33 mouse cellular contexts compared by ENCODE assay signal in the genomic region with DNA sequence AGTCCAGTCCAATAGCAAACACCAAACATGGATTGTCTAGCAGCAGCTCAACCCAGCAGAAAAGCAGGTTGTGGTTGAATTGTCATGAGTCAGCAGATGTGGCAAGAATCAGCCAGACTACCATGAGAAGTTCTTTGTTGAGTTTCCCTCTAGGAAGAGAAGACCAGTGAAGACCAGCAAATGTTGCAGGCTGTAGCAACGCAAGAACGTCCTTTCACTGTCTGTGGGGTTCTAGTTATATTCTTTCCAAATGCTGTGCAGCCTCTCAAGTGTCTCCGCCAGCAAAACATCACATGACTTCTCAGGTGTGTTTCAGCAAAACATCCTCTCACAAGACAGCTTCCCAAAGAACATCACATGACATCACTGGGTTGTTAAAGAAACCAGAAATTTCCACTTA. TPM values are rescaled to one million over a fixed set of nuclear protein-coding genes. Genes with fewer than 3 reads are reported as not detected.
A peak's percentile ranks its signal among the peaks of the same experiment; 100 is the strongest.
DNase-seq lines count a peak whose midpoint lies in the region; ATAC-seq lines count a peak whose summit lies in the region.
"Had no signal": no experiment of that assay in that cellular context is flagged by ENCODE, and none has a peak within 500 bp of the region (broad histone marks: within the 10 kb centered on the region; RNA-seq: fewer than 3 reads in every experiment).

No protein-coding gene starts in this region.

- intact Hi-C loops in left cerebral cortex, postnatal 36 days (cut with DNase I), result no loop called here

- peak; percentile 41 for ATAC-seq in CD4-positive, CD25-positive, alpha-beta regulatory T cell, adult 4 months
- ATAC-seq: forebrain, embryonic 14.5 days; midbrain, embryonic 15.5 days; Patski had no signal

- DNase-seq in thymus, postnatal 14 days, result peak; percentile 3
- no peak for DNase-seq in thymus, postnatal 36 days
- peak; percentile 68 for DNase-seq in induced T-regulatory cell, adult 2 months (ENCODE audit: low read depth)
- no peak for DNase-seq in kidney, postnatal 14 days
- DNase-seq in left cerebral cortex, postnatal 36 days (ENCODE audit: low spot score in 2 of 2), result no peak
- DNase-seq: adrenal gland, adult 8-10 months; cerebellum, adult 2 months; cerebellum, postnatal 25 days; gastrocnemius, postnatal 14 days; kidney, adult 18-20 months; kidney, postnatal 4 days; layer of hippocampus, postnatal 36 days; right cerebral cortex, postnatal 25 days; thymus, adult 18-20 months; thymus, postnatal 4 days had no signal

RNA-seq across cellular contexts. Expression of a gene that starts 24.5 kb away (rescaled TPM):
- polyA plus RNA-seq in CD4-positive, CD25-positive, alpha-beta regulatory T cell, adult 4 months (2017; shearing (Covaris generic)), result not detected
- total RNA-seq in left cerebral cortex, postnatal 36 days (2021), result not detected
- total RNA-seq: hematopoietic stem cell, adult 5-6 weeks; layer of hippocampus, adult 8-10 months; layer of hippocampus, postnatal 36 days; megakaryocyte progenitor cell, adult 5-6 weeks; MEL; neutrophil, adult 5-6 weeks had no signal
- polyA plus RNA-seq: embryonic facial prominence, embryonic 11.5 days; forebrain, embryonic 14.5 days; hindbrain, embryonic 14.5 days; intestine, embryonic 14.5 days; limb, embryonic 10.5 days; limb, embryonic 15.5 days; liver, embryonic 15.5 days; midbrain, embryonic 10.5 days; midbrain, embryonic 15.5 days; neural tube, embryonic 11.5 days; Patski; stomach, postnatal 0 days had no signal

RNA-seq across cellular contexts. Expression of a gene that starts 43.3 kb away (rescaled TPM):
- 10 to 100 TPM; 38.4 to 51.1 TPM for polyA plus RNA-seq in CD4-positive, CD25-positive, alpha-beta regulatory T cell, adult 4 months (2017; shearing (Covaris generic))
- total RNA-seq in left cerebral cortex, postnatal 36 days (2021), result 1 to 10 TPM; 6.8 to 7.3 TPM

RNA-seq across cellular contexts. Expression of a gene that starts 53.7 kb away (rescaled TPM):
- polyA plus RNA-seq in CD4-positive, CD25-positive, alpha-beta regulatory T cell, adult 4 months (2017; shearing (Covaris generic)), result 10 to 100 TPM; 70.1 to 99.5 TPM
- total RNA-seq in left cerebral cortex, postnatal 36 days (2021), result 10 to 100 TPM; 15.5 to 17.3 TPM
- total RNA-seq: MEL had no signal

Comparison
In these comparisons a context has a peak if more than half of its experiments do, and no peak if none do; other contexts are left out.
1. DNase-seq: peak in thymus, postnatal 14 days (single experiment) and induced T-regulatory cell, adult 2 months (single experiment); none in thymus, postnatal 36 days (0 of 2), kidney, postnatal 14 days (single experiment) and left cerebral cortex, postnatal 36 days (0 of 2).